Mouse (Mus musculus) E14TG2a.4 (cell line): ENCODE results near the gene Cox4i2.

Experiments
- H3K27me3 ChIP-seq: 2 replicates; pipeline ENCODE4 v1.6.1; 2014; ENCODE audit warnings: low read length, control low read depth; ENCODE audit not compliant: insufficient read depth
- H3K36me3 ChIP-seq: 2 replicates; pipeline ENCODE4 v1.6.1; 2014; ENCODE audit warnings: low read length, control low read depth; ENCODE audit not compliant: insufficient read depth
- H3K4me1 ChIP-seq: replicated peaks from 2 replicates; pipeline ENCODE4 v1.6.1; 2014; ENCODE audit warnings: low read depth, low read length, control low read depth
- H3K4me3 ChIP-seq: replicated peaks from 2 replicates; pipeline ENCODE4 v1.5.1; 2014; ENCODE audit warnings: mild to moderate bottlenecking, low read length
- H3K9me3 ChIP-seq: 2 replicates; pipeline ENCODE4 v1.6.1; 2014; ENCODE audit warnings: low read length, control low read depth
- CTCF ChIP-seq: conservative IDR thresholded peaks from 2 replicates; pipeline ENCODE4 v1.5.1; 2014; ENCODE audit warnings: low read length
- NANOG ChIP-seq: IDR thresholded peaks from 2 replicates; pipeline ENCODE4 v1.6.1; 2014; ENCODE audit warnings: borderline replicate concordance, low read length, mixed read lengths
- POU5F1 ChIP-seq: IDR thresholded peaks from 2 replicates; pipeline ENCODE4 v1.6.1; 2014; ENCODE audit warnings: low read length, borderline replicate concordance

Cox4i2 gene

DNA sequence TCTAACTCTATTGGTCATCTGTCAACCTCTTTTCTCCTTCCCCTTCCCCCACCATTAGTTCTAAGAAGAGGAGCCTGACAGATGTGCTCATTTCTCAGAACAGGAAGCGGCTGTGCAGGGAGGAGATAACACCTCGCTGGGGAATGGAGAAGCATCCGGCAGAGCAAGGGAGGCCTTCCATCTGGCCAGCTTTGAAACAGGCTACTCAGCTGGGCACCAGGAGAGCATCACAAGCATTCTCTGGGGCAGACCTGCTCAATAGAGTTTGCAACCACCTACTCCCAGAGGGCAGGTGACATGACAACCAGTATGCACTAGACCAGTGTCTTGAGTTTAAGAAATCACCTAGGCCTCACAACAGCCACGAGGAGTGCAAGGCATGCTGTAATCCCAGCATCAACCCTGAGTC is 35.6 kb downstream of the Cox4i2 start:
- H3K4me1 ChIP-seq = peaks cover 41% of the 10 kb centered on the region
- H3K36me3 ChIP-seq = peaks cover 56% of the 10 kb centered on the region
- no peak overlapping the region for H3K4me3 ChIP-seq
- TF ChIP-seq CTCF (no peak), POU5F1 (no peak), NANOG (no peak)
- H3K9me3 ChIP-seq = peaks cover 36% of the 10 kb centered on the region
- no peaks in the 10 kb centered on the region for H3K27me3 ChIP-seq

DNA sequence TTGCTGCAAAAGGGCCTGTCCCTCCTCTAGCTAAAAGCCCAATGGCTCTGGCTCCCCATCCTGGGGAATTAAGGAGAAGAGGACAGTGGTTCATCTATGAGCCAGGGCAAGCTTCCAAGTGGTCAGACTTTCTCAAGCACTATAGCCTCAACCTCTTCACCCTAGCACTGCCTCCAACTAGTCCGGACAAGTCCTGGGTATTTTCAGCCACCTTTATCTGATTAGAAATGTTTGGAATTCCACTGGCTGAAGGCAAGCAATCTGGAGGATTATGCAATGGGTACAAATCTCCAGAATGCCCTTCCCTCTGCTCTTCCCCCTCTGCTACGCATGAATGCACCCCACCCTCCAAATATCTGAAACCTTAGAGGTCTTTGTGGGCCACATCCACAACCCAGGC is 38.5 kb downstream of the Cox4i2 start:
- Histone ChIP-seq H3K4me3 (no peak overlapping the region), H3K27me3 (no peaks in the 10 kb centered on the region), H3K9me3 (peaks cover 32% of the 10 kb centered on the region), H3K36me3 (peaks cover 56% of the 10 kb centered on the region), H3K4me1 (peaks cover 55% of the 10 kb centered on the region)
- TF ChIP-seq CTCF = no peak
- no peak for TF ChIP-seq NANOG
- no peak for TF ChIP-seq POU5F1

DNA sequence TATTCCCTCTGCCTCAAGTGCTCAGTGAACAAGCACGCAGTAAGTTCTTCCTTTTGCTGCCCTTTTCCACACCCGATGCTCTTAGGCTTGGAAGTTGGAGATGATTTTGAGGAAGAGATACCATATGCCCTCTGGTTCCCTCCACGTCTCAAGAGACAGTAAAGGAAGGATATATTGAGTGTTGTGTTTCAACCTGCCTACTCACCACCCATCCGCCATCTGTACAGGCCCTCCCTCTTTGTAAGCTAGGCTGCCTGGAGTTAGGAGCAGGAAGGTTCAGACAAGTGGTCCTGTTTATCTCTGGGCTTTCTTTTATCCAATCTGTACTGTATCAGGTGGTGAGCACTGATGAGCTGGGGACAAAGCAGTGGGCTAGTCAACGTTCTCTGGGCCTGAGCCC is 39.4 kb downstream of the Cox4i2 start:
- peaks cover 52% of the 10 kb centered on the region for H3K36me3 ChIP-seq
- peaks cover 24% of the 10 kb centered on the region for H3K9me3 ChIP-seq
- H3K4me1 ChIP-seq = peaks cover 60% of the 10 kb centered on the region
- TF ChIP-seq NANOG (no peak), CTCF (no peak), POU5F1 (no peak)
- no peaks in the 10 kb centered on the region for H3K27me3 ChIP-seq
- no peak overlapping the region for H3K4me3 ChIP-seq

DNA sequence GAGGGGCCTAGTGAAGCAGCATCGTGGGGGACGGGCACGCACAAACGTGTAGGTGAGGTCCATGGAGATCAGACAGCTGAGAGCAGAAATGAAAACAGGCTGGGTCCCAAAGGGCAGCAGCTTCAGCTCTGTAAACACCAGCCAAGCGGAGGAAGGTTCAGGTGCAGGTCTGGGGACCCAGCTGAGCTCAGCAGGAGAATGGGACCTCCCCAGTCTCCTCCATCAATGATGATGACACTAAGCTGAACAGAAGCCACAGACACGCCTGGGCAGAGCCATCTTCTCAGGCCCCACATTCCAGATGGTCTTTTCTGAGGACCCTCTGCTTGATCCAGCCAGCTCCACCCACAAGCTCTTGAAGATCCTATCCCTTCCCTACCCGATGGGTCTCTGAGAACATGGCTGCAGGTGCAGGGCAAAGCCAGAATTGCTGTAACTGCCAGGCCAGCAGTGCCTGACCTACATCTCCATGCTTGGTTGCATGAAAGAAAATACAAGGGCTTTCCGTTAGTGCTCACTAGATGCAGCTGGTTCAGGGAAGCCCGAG is 40.4 kb downstream of the Cox4i2 start:
- Histone ChIP-seq H3K27me3 (no peaks in the 10 kb centered on the region), H3K9me3 (peaks cover 14% of the 10 kb centered on the region), H3K4me1 (peaks cover 60% of the 10 kb centered on the region), H3K36me3 (peaks cover 44% of the 10 kb centered on the region), H3K4me3 (0 out of 2 replicates have a peak overlapping the region, but pooled peaks have one; percentile 5)
- TF ChIP-seq CTCF (no peak), POU5F1 (no peak), NANOG (no peak)

DNA sequence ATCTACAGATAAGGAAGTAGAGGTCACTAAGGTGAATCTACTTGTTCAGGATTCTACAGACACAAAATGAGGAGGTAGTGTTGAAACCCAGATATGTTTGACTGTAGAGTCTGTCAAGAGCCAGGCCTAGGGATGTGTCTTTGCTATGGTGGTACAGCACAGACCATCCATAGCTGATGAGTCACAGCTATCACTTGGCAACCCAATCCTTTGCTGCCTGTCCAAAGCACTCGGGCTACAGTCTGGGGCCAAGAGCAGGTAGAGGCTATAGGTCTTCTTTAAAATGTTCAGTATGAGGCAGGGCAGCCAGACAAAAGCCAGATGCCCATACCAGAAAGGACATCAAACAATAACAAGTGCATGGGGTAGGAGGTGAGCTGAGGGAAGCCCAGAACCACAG is 43.6 kb downstream of the Cox4i2 start:
- no peak for TF ChIP-seq POU5F1
- TF ChIP-seq NANOG = no peak
- Histone ChIP-seq H3K4me1 (peaks cover 69% of the 10 kb centered on the region), H3K9me3 (no peaks in the 10 kb centered on the region), H3K36me3 (peaks cover 22% of the 10 kb centered on the region), H3K27me3 (no peaks in the 10 kb centered on the region), H3K4me3 (no peak overlapping the region)

DNA sequence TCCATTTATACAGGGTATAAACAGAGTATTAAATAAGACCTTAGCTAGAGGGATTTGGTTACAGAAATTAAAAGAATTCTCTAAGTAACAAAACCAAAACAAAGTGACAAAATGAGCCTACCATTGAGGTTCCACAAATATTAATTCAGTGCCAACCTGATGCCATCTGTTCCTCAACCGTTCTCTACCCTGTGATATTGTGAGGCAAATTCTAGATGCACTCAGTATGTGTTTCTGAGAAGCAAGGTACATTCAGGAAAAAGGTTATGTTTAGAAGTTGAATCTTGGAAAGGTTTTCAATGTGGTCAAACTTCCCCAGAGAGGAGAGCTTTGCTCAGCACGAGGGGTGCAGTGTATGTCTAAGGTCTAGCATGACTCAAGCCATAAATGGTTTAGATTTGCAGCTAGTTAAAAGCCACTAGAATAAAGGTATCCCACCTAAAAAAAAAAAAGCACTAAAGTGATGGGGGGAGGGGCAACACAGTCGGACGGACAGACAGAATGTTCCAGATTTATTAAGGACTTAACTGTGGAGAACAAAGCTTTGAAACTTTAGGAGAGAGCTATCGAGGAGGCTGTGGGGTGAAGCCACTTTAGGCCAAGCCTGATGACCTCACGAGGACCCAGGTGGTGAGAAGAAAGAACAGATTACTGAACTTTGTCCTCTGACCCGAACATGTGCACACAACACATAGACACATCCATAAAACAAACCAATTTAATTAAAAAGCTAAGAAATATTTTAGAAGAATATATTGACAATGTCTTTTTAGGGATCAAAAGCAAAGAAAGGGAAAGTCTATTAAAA is 46.2 kb downstream of the Cox4i2 start:
- Histone ChIP-seq H3K27me3 (no peaks in the 10 kb centered on the region), H3K4me1 (peaks cover 70% of the 10 kb centered on the region), H3K36me3 (peaks cover 15% of the 10 kb centered on the region; the same call in 1 of the 2 replicates), H3K4me3 (no peak overlapping the region), H3K9me3 (no peaks in the 10 kb centered on the region)
- TF ChIP-seq NANOG (no peak), CTCF (no peak)

DNA sequence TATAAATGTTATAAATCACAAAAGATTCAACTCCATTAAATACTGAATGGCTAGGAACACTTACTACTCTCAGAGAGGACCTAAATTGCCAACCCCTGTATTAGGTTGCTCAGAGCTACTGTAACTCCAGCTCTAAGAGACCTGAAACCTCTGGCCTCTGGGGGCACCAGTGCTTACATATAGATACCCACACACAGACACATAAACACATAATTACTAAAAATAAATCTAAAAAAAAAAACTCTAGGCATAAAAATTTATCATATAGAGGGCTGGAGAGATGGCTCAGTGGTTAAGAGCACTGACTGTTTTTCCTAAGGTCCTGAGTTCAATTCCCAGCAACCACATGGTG is 46.8 kb downstream of the Cox4i2 start:
- H3K27me3 ChIP-seq = no peaks in the 10 kb centered on the region
- TF ChIP-seq NANOG (no peak), POU5F1 (no peak), CTCF (no peak)
- no peak overlapping the region for H3K4me3 ChIP-seq
- no peaks in the 10 kb centered on the region for H3K9me3 ChIP-seq
- H3K36me3 ChIP-seq = 0 out of 2 replicates have a peak, but pooled peaks cover 12% of the 10 kb centered on the region
- peaks cover 70% of the 10 kb centered on the region for H3K4me1 ChIP-seq

DNA sequence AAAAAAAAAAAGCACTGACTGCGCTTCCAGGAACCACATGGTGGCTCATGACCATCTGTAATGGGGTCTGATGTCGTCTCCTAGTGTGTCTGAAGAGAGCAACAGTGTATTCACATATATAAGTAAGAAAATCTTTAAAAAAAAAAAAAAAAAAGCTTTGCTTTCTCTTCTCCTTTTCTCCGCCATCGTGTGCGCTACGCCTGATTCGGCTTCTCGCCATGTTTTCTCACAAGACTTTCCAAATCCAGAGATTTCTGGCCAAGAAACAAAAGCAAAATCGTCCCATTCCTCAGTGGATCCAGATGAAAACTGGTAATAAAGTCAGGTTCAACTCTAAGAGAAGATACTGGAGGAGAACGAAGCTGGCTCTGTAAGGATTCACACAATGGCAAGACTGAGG is 48.3 kb downstream of the Cox4i2 start:
- Histone ChIP-seq H3K4me3 (peak overlapping the region; percentile 8), H3K27me3 (no peaks in the 10 kb centered on the region), H3K9me3 (no peaks in the 10 kb centered on the region), H3K36me3 (peaks cover 19% of the 10 kb centered on the region), H3K4me1 (peaks cover 72% of the 10 kb centered on the region)
- TF ChIP-seq POU5F1 = no peak
- no peak for TF ChIP-seq CTCF
- no peak for TF ChIP-seq NANOG

DNA sequence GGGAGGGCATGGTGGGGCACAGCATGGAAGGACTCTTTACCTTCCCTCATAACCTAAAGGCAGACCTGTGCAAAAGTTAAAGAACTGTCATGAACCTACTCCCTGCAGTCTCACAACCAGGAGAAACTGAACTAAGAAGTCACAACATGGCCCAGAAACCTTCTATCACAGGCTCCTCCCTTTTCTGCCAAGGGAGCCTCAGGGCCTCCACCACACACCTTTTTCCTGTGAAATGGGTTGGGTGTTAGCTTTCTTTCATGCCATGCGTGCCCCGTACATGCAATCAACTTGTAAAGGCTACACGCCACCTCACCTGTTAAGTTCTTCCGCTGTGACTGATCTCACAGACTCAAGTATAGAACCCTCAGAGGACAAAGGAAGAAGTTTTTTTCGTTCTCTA is 49.1 kb downstream of the Cox4i2 start:
- TF ChIP-seq CTCF = no peak
- no peak for TF ChIP-seq NANOG
- no peak for TF ChIP-seq POU5F1

More for the DNA sequence above, 49.1 kb downstream of the Cox4i2 start:
- Histone ChIP-seq H3K4me3 (peak overlapping the region; percentile 67), H3K27me3 (no peaks in the 10 kb centered on the region), H3K9me3 (no peaks in the 10 kb centered on the region), H3K36me3 (peaks cover 19% of the 10 kb centered on the region), H3K4me1 (peaks cover 71% of the 10 kb centered on the region)
